8 mouse cellular contexts compared by ENCODE assay signal in the genomic region with DNA sequence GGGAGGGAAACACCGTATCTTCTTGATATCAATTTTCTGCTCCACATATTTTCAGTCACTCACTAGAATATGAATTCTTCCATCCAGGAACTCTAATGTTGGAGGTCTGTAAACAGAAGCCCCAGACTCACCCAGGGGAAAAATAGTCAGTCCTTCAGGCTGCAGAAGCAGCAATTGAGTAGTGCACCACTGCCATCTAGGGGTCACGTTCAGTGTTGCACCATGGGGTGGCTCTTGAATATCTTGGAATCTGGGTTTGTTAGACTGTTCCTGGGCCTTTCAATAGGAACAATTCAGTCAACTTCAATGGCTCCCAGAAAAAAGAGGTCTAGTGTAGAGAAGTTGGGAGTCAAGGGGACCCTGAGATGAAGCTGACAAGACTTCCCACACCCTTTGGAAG.
DNase-seq lines count a peak whose midpoint lies in the region; ATAC-seq lines count a peak whose summit lies in the region.
"Not testable (repeated sequence)": the region's sequence is repeated elsewhere in the genome, so short reads cannot be mapped to it uniquely, and the experiment has no call there.

No protein-coding gene starts in this region.

- DNase-seq in adrenal gland, postnatal 25 days: peak; percentile 59
- DNase-seq in embryo, embryonic 11 days: peak; percentile 63
- peak; percentile 84 for DNase-seq in heart, adult 11 months
- peak; percentile 17 to 63 for DNase-seq in kidney, adult 8-10 months
- DNase-seq in left cerebral cortex, postnatal 10 days (ENCODE audit: extremely low spot score in 1 of 2, low spot score in 2 of 2): peak; percentile 30 to 38
- DNase-seq in right cerebral cortex, postnatal 4 days: peak; percentile 78
- DNase-seq in urinary bladder, postnatal 36 days (ENCODE audit: low spot score in 2 of 2): peak; percentile 46 to 51

- intact Hi-C loops in left cerebral cortex, postnatal 10 days (cut with DNase I): not testable (repeated sequence)

- ATAC-seq in megakaryocyte progenitor cell, adult 5-6 weeks (replicated peaks; ENCODE audit: poor library complexity): 0 out of 2 replicates have a peak, but pooled peaks have one; percentile 46

Comparison
In these comparisons a context has a peak if more than half of its experiments do, and no peak if none do; other contexts are left out.
1. Peak in every context shown above with its lines: DNase-seq and ATAC-seq.
2. DNase-seq: peak in every context shown above with its lines; median percentile 84 in heart, adult 11 months; 78 in right cerebral cortex, postnatal 4 days; 63 in embryo, embryonic 11 days; 59 in adrenal gland, postnatal 25 days; 48 in urinary bladder, postnatal 36 days; 40 in kidney, adult 8-10 months; 34 in left cerebral cortex, postnatal 10 days.